Mouse (Mus musculus) bone marrow, adult 2 months (tissue): ENCODE measurements around the gene Igfbp6.

Experiments
- CTCF ChIP-seq: fragments of 200-500 bp; IDR thresholded peaks from 2 replicates; pipeline ENCODE4 v1.5.1; 2011; ENCODE audit warnings: low read length, control low read depth; ENCODE audit not compliant: control insufficient read depth, insufficient read depth
- POLR2A ChIP-seq: fragments of 200-500 bp; IDR thresholded peaks from 2 replicates; pipeline ENCODE4 v1.6.1; 2011; ENCODE audit warnings: low read depth, mild to moderate bottlenecking, control low read depth, low read length, borderline replicate concordance; ENCODE audit not compliant: control insufficient read depth

DNA sequence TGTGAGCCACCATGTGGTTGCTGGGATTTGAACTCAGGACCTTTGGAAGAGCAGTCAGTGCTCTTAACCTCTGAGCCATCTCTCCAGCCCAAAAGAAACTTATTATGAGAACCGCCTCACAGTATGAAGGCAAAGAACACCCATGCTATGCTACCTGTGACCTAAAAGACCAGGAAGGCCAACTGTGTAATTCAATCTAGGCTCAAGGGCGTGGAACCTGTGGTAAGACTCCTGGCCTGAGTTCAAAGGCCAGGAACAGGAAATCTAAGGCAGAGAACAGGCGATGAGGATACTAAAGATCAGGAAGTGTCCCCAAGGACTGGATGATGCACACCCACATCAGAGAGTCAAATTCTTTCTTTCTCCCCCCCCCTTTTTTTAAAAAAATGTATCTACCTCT lies 29.4 kb downstream of the Igfbp6 start:
- TF ChIP-seq POLR2A (no peak), CTCF (no peak)
